Mouse (Mus musculus) hindbrain, embryonic 13.5 days (tissue): ENCODE measurements at regions not wholly inside any gene's neighbourhood (a gene's known extent, or its start where the extent isn't known, plus 50 kb on each side); places are given as distances from the start of the nearest gene placed in this dataset.

Source experiments
- ATAC-seq: fragments of 200-750 bp; cut with Nextera tagmentation; 2 replicates; pipeline ENCODE4 v1.8.0; 2017; ENCODE audit warnings: moderate TSS enrichment; ENCODE audit not compliant: low FRiP score
- H3K27ac ChIP-seq: fragments of 300-500 bp; sonication (generic); 2 replicates; pipeline ENCODE4 v1.5.1; 2015; ENCODE audit warnings: inconsistent platforms, mild to moderate bottlenecking, moderate library complexity
- H3K27me3 ChIP-seq: fragments of 300-500 bp; sonication (generic); 2 replicates; pipeline ENCODE4 v1.6.1; 2015; ENCODE audit warnings: mild to moderate bottlenecking, inconsistent platforms
- H3K36me3 ChIP-seq: fragments of 300-500 bp; sonication (generic); 2 replicates; pipeline ENCODE4 v1.6.1; 2015; ENCODE audit warnings: mild to moderate bottlenecking, inconsistent platforms
- H3K4me1 ChIP-seq: fragments of 300-500 bp; sonication (generic); replicated peaks from 2 replicates; pipeline ENCODE4 v1.6.1; 2015; ENCODE audit warnings: inconsistent platforms
- H3K4me2 ChIP-seq: fragments of 300-500 bp; sonication (generic); 2 replicates; pipeline ENCODE4 v1.6.1; 2015; ENCODE audit warnings: inconsistent platforms, mild to moderate bottlenecking, moderate library complexity
- H3K4me3 ChIP-seq: fragments of 300-500 bp; sonication (generic); 2 replicates; pipeline ENCODE4 v1.5.1; 2015; ENCODE audit warnings: mild to moderate bottlenecking, inconsistent platforms
- H3K9ac ChIP-seq: fragments of 300-500 bp; sonication (generic); 2 replicates; pipeline ENCODE4 v1.6.1; 2015; ENCODE audit warnings: mild to moderate bottlenecking, inconsistent platforms
- H3K9me3 ChIP-seq: fragments of 300-500 bp; sonication (generic); 2 replicates; pipeline ENCODE4 v1.6.1; 2016; ENCODE audit warnings: inconsistent platforms
- WGBS: fragments of 180-500 bp; shearing (Covaris S2); methylation state at CpG from one replicate; pipeline ENCODE4 v1.1.7; 2015; 5-methylcytosine and 5-hydroxymethylcytosine counted together

DNA sequence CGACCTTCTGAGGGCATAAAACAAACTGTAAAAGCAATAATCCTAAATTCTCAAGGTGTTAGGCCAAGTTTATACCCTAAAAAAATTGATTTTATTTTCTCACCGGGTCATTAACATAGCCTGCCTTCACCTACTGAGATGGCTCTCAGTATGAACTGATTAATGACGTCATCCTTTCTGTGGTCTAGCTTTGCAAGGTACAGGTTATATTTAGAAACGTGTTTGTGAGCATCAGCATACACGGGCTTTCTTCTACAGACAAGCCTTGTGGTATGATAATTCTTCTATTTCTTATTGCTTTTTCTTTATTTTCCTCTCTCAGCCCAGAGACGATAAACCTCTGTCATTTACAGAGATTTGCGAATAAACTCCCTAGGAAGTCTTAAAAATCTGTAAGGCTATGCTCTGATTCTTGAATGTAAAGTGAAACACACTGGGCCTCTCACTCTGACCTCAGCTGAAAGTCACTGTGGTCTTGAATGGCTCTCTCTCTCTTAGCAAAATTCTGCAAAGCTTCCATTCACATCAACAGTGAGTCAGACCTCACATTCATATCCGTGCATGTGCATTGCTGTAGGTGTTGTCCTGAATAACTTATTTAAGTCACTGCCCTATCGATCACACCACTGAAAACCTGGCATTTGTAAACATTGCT lies 534.3 kb downstream of the Epha4 start:
- H3K4me3 ChIP-seq, result no peak overlapping the region
- WGBS, result 80% methylated on average over 9 of the region's 9 CpGs
- H3K27ac ChIP-seq, result no peak overlapping the region
- H3K27me3 ChIP-seq, result no peaks in the 10 kb centered on the region
- no peaks in the 10 kb centered on the region for H3K36me3 ChIP-seq
- H3K9ac ChIP-seq, result no peak overlapping the region
- no peaks in the 10 kb centered on the region for H3K9me3 ChIP-seq
- no peak for ATAC-seq
- peaks cover 6% of the 10 kb centered on the region; the same call in 1 of the 2 replicates for H3K4me1 ChIP-seq
- no peak overlapping the region for H3K4me2 ChIP-seq

DNA sequence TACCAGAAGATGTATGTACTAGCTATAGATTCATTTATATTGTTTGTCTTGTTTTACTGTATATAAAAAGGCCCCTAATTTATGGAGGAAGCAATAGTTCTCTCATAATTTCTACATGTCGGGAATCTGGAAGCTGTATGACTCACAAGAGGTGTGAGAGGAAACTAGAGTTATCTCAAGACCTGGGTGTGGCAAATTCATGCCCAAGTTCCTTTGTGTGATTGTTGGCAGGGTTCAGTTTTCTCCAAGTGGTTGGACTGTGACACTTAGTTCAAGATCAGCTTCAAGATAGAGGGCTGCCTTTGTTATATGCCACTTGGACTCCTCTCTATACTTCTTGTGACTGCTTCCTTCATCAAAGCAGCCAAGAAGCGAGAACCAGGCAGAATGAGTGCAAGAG lies 521.1 kb downstream of the Epha4 start:
- Histone ChIP-seq H3K9me3 (no peaks in the 10 kb centered on the region), H3K4me3 (no peak overlapping the region), H3K27me3 (no peaks in the 10 kb centered on the region), H3K9ac (no peak overlapping the region), H3K4me2 (no peak overlapping the region), H3K4me1 (no peaks in the 10 kb centered on the region), H3K36me3 (no peaks in the 10 kb centered on the region), H3K27ac (no peak overlapping the region)
- 88% methylated on average over 2 of the region's 2 CpGs for WGBS
- ATAC-seq, result no peak

DNA sequence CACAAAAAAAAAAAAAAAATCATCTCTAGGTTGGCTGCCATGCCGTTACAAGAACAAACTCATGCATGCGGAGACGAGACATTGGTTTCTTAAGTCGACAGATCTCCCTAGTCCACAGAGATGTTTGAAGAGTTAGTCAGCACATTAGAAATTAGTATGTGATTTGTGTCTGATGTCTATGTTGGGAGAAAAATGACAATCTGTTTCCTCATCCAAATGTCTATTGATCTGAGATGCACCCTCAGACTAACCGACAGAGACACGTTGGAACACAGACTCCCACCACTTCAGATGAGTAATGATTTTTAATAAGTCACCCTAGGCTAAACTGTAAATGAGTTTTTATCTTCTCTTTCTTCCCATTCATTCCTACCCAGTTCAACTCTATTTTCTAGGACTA lies 506.9 kb downstream of the Epha4 start:
- no peaks in the 10 kb centered on the region for H3K36me3 ChIP-seq
- no peak overlapping the region for H3K4me2 ChIP-seq
- H3K4me3 ChIP-seq, result no peak overlapping the region
- WGBS, result 89% methylated on average over 6 of the region's 6 CpGs
- H3K9ac ChIP-seq, result no peak overlapping the region
- H3K4me1 ChIP-seq, result peaks cover 19% of the 10 kb centered on the region
- no peaks in the 10 kb centered on the region for H3K27me3 ChIP-seq
- ATAC-seq, result no peak
- no peaks in the 10 kb centered on the region for H3K9me3 ChIP-seq
- no peak overlapping the region for H3K27ac ChIP-seq

DNA sequence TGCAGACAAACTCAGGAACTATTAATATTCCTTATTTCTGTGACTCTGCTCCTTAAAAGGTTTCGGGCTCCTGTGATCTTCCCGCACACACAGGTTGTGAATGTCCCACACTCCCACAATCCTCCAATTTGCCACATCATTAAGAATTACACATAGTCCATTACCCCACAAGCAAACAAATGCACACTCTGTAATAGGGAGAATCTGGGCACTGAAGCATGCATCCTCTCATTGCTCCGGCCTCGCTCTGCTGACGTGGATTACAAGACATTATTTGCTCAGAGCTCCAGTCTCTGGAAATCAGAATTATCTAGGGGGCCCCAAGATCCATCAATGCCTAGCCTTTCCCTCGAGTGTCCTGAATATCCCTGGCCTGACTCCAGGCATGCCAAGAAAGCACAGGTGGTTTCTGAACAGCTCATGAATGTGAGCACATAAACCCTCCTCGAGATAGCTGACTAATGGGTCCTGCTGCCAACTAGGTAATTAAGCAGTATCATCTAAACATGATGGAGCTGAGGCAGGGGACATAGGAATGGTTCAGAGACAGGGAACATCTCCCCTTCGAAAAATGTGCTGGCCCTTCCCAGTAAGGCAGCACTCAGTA lies 504.2 kb downstream of the Epha4 start:
- Histone ChIP-seq H3K4me3 (no peak overlapping the region), H3K27me3 (no peaks in the 10 kb centered on the region), H3K4me2 (no peak overlapping the region), H3K9ac (no peak overlapping the region), H3K9me3 (no peaks in the 10 kb centered on the region), H3K36me3 (no peaks in the 10 kb centered on the region), H3K4me1 (peaks cover 19% of the 10 kb centered on the region), H3K27ac (no peak overlapping the region)
- ATAC-seq, result 0 out of 2 replicates have a peak, but pooled peaks have one; percentile 57
- WGBS, result 43% methylated on average over 8 of the region's 8 CpGs

- H3K9ac ChIP-seq, result no peak overlapping the region
- 76% methylated on average over 4 of the region's 4 CpGs for WGBS
- H3K27ac ChIP-seq, result no peak overlapping the region
- H3K4me2 ChIP-seq, result no peak overlapping the region
- H3K36me3 ChIP-seq, result no peaks in the 10 kb centered on the region
- no peak for ATAC-seq
- H3K4me3 ChIP-seq, result no peak overlapping the region
- no peaks in the 10 kb centered on the region for H3K9me3 ChIP-seq
- no peaks in the 10 kb centered on the region for H3K27me3 ChIP-seq
- peaks cover 5% of the 10 kb centered on the region; the same call in 1 of the 2 replicates for H3K4me1 ChIP-seq
Observed at GRCm38 (mm10) chr1:77027656-77028055, 487.2 kb downstream of the Epha4 start.

DNA sequence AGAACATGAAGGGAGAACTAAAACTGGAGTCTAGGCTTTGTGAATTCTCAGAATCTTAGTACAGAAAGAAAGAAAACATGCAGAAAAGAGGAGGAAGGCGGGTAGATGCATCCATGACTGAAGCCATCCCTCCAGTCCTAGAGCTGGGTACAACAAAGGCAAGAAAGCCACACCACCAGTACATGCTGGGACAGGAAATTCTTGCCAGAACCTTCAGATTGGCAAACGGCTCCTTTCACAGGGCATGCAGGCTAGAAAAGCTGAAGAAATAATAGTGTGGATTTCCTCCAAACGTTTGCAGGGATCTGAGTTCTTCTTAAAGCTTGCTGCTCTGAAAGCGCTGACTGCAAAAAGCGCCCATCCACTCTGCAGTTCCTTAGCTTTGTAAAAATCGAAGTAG lies 486.7 kb downstream of the Epha4 start:
- Histone ChIP-seq H3K9ac (no peak overlapping the region), H3K4me3 (no peak overlapping the region), H3K4me1 (peaks cover 5% of the 10 kb centered on the region; the same call in 1 of the 2 replicates), H3K9me3 (no peaks in the 10 kb centered on the region), H3K4me2 (no peak overlapping the region), H3K27me3 (no peaks in the 10 kb centered on the region), H3K27ac (no peak overlapping the region), H3K36me3 (no peaks in the 10 kb centered on the region)
- 83% methylated on average over 6 of the region's 6 CpGs for WGBS
- ATAC-seq, result no peak

DNA sequence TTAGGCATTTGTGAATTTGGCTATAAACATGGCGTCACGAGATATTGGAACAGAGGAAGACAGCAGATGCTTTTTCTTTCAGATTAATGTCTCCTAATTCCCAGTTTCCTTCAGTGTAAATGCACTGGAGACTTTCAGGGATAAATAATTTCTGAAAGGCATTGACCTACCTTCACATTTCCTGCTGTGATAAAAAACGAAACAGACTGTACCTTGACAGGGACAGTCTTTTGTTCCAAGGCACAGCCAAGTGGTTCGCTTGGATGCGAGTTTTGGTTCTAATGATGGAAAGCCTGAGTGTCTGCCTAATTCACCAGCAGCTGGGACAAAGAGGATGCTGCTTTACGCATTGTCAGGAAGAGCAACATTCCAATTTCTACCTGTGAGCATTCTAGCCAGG lies 485.8 kb downstream of the Epha4 start:
- H3K9ac ChIP-seq, result no peak overlapping the region
- no peak overlapping the region for H3K27ac ChIP-seq
- no peaks in the 10 kb centered on the region for H3K27me3 ChIP-seq
- H3K4me2 ChIP-seq, result no peak overlapping the region
- 80% methylated on average over 6 of the region's 6 CpGs for WGBS
- no peaks in the 10 kb centered on the region for H3K36me3 ChIP-seq
- no peak for ATAC-seq
- H3K9me3 ChIP-seq, result no peaks in the 10 kb centered on the region
- H3K4me1 ChIP-seq, result peaks cover 5% of the 10 kb centered on the region; the same call in 1 of the 2 replicates
- no peak overlapping the region for H3K4me3 ChIP-seq

GRCm38 (mm10) chr1:77043749-77044564 lies 470.9 kb downstream of the Epha4 start:
- Histone ChIP-seq H3K4me2 (no peak overlapping the region), H3K27me3 (no peaks in the 10 kb centered on the region), H3K4me1 (0 out of 2 replicates have a peak, but pooled peaks cover 1% of the 10 kb centered on the region), H3K36me3 (no peaks in the 10 kb centered on the region), H3K27ac (no peak overlapping the region), H3K9me3 (no peaks in the 10 kb centered on the region), H3K4me3 (no peak overlapping the region), H3K9ac (no peak overlapping the region)
- 84% methylated on average over 14 of the region's 14 CpGs for WGBS
- ATAC-seq, result no peak

DNA sequence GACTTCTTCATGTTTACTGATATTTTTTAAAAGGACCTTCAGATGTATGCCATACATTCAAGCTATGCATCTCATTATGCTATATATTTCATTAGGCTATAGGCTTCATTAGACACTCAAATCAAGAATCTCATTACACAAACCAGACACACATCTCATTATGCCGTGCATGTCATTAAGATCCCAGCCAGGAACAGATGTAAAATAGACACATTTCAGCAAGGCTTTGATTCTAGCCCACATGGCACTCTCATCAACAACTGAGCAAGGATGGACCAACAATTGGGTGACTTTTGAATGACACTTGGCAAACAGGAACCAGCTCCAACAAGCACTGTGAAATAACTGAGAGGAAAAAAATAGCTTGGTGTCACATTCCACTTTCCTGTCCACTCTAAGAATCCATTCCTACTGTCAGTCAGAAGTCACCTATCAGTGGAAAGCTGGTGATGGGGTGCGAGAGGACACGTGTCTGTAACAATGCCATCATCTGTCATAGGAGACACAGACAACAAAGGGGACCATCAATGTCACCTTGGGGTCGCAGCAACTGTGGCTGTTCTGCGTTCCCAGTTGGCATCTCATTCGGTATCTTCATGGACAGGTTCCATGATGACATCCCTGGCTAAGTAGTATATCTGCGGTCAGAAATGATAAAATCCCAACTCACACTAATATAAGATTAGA lies 466.0 kb downstream of the Epha4 start:
- H3K4me2 ChIP-seq, result no peak overlapping the region
- no peak for ATAC-seq
- H3K9ac ChIP-seq, result no peak overlapping the region
- H3K4me1 ChIP-seq, result 0 out of 2 replicates have a peak, but pooled peaks cover 3% of the 10 kb centered on the region
- 73% methylated on average over 7 of the region's 7 CpGs for WGBS
- H3K27ac ChIP-seq, result no peak overlapping the region
- no peaks in the 10 kb centered on the region for H3K36me3 ChIP-seq
- no peaks in the 10 kb centered on the region for H3K27me3 ChIP-seq
- H3K9me3 ChIP-seq, result no peaks in the 10 kb centered on the region
- H3K4me3 ChIP-seq, result no peak overlapping the region

GRCm38 (mm10) chr1:77051239-77051638 lies 463.6 kb downstream of the Epha4 start:
- 0 out of 2 replicates have a peak, but pooled peaks cover 3% of the 10 kb centered on the region for H3K4me1 ChIP-seq
- no peak overlapping the region for H3K4me3 ChIP-seq
- H3K9me3 ChIP-seq, result no peaks in the 10 kb centered on the region
- no peak for ATAC-seq
- WGBS, result 73% methylated on average over 5 of the region's 5 CpGs
- no peaks in the 10 kb centered on the region for H3K36me3 ChIP-seq
- H3K4me2 ChIP-seq, result no peak overlapping the region
- no peak overlapping the region for H3K27ac ChIP-seq
- H3K27me3 ChIP-seq, result no peaks in the 10 kb centered on the region
- no peak overlapping the region for H3K9ac ChIP-seq

DNA sequence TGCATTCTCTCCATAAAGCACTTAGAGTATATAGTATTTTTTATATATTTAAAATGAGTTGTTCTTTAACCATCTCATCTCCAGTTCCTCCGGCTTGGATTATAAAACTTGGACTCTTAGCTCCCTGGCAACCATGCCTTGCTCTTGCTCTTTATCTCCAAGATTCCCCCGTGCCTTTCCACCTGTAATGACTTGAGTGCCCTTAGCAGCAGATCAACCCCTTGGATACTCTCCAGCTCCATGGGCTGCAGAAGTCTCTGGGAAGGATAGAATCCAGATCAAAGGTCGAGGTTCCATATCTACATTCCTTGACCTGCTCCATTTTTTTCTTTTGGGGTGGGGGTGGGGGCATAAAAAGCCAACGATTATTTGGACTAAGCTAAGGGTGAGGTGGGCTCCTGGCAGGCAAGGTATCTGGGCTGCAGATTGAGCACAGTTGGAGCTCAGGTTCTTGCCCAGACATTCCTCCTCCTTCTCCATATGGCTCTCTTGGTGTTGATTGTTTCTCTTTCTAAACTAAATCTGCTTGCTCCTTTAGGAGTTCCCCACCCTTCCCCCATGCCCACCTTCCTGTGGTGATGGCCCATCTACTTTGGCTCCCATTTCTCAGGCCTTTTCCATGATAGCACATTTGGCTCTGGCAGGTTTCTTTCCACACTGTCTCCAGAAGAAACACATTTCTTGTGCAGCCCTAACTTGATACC lies 460.9 kb downstream of the Epha4 start:
- H3K27me3 ChIP-seq, result no peaks in the 10 kb centered on the region
- 81% methylated on average over 4 of the region's 4 CpGs for WGBS
- no peaks in the 10 kb centered on the region for H3K36me3 ChIP-seq
- no peak overlapping the region for H3K4me3 ChIP-seq
- no peak for ATAC-seq
- 0 out of 2 replicates have a peak, but pooled peaks cover 1% of the 10 kb centered on the region for H3K4me1 ChIP-seq
- no peaks in the 10 kb centered on the region for H3K9me3 ChIP-seq
- no peak overlapping the region for H3K4me2 ChIP-seq
- no peak overlapping the region for H3K9ac ChIP-seq
- H3K27ac ChIP-seq, result no peak overlapping the region
